Mouse (Mus musculus) heart, postnatal 0 days (tissue): ENCODE measurements around the gene Wdhd1.

Experiments used
- CTCF ChIP-seq: IDR thresholded peaks from 2 replicates; pipeline ENCODE4 v1.5.1; 2016; ENCODE audit warnings: antibody characterized with exemption, control low read depth, low read depth
- EP300 ChIP-seq: IDR thresholded peaks from 2 replicates; pipeline ENCODE4 v1.6.1; 2016; ENCODE audit warnings: antibody characterized with exemption, low read depth

- TF ChIP-seq CTCF (no peak), EP300 (no peak)
These were observed 83.2 kb downstream of the Wdhd1 start for GRCm38 (mm10) chr14:47193506-47193905.
